Mouse (Mus musculus): ENCODE results near the gene Nr1i2. TPM values are rescaled to one million over a fixed set of nuclear protein-coding genes. Genes with fewer than 3 reads are reported as not detected.

Gene Nr1i2
- not detected in 4 replicates for total RNA-seq (2023; ENCODE audit: inconsistent age)

DNA sequence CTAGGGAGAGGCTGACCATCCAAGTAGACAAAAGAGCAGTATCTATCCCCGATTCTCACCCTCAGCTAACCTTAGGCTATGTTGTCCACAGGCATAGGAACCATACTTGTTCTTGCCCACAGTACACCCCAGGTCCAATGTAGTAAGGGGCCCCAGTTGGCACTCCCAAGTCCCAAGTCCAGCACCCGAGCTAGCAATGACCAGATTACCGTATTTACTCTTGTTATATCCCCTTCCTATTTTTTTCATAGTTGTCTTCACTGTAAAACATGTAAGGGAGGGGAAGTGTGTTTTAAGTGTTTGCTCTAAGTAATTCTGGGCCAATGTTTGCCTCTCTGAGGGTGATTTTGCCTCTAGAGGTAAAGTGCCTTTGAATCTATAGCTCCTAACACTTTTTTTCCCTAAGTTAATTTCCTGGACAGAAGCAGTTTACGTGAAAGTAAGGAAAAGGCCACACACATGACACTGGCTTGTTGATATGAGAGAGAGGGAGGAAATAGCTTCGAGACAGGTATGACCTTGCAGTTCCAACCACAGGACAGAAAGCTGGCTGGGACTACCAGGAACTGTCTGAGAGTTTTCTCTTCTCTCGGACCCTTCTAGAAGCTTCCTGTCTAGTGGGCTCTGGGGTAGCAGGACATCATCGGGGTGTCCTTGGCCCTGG lies at the start of gene Nr1i2:
TSS of gene Nr1i2 (minus strand) at position 140 of the 664 bp plus-strand sequence.

DNA sequence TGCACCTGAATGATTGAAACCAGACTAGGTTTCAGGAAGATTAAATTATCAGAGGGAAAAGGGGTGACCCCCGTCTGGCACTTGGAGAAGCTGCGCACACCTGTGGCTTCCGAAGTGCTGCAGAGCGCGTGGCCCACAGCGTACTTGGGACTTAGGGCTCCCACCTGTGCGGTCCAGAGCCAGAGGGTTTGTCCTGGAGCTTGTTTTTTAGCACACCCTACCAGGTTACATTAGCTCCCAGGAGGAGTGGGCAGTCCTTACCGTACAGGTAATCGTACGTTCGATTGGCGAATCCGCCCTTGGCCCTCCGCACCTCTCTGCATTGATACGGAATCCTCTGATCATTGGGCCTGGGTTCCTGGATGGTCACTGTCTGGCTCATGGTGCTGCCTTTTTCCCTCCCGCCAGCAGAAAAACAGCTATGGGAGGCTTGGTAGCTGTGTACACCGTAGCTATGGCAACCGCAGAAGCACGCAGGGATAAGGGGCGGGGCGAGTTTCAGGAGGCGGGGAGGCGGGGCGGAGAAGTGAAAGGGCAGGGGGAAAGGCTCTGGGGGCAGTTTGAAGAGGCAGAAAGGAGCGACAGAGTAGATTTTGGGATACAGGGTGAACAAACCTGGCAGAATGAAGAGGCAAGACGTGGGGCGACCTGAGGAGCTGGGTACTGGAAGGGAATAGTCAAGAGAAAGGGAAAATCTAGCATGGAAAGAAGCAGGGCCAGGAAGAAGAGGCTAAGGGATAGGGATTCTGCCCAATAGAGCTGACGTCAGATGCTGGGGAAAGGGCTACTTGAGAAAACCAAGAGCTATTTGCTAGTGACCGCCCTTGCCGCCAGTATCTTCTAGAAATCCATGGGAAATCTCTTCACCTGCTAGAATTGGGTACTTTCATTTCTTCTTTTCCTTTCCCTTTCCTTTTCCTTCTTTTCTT lies 47.0 kb upstream of the Nr1i2 start, which contains the start of gene Maats1:
TSS of gene Maats1 (minus strand) at position 748 of the 929 bp plus-strand sequence.

Other genes with a start within 250 kb of the Nr1i2 start
- gene Gsk3b, start 205.8 kb downstream of the Nr1i2 start, total RNA-seq (2023; ENCODE audit: inconsistent age), result 62.4 to 77.3 TPM (median 74.9 TPM) in 4 replicates
- 0.21 to 0.45 TPM in 2 of 4 replicates, not detected in the others for gene Maats1, start 47.3 kb upstream of the Nr1i2 start, total RNA-seq (2023; ENCODE audit: inconsistent age)
- 63.0 to 99.1 TPM (median 91.4 TPM) in 4 replicates for gene Cox17, start 52.2 kb upstream of the Nr1i2 start, total RNA-seq (2023; ENCODE audit: inconsistent age)
- gene Gm21987, start 52.2 kb upstream of the Nr1i2 start, total RNA-seq (2023; ENCODE audit: inconsistent age), result not detected in 4 replicates
- gene Popdc2, start 67.4 kb upstream of the Nr1i2 start, total RNA-seq (2023; ENCODE audit: inconsistent age), result 0.60 to 0.69 TPM in 2 of 4 replicates, not detected in the others
- gene Pla1a, start 138.3 kb upstream of the Nr1i2 start, total RNA-seq (2023; ENCODE audit: inconsistent age), result not detected in 4 replicates
- gene Adprh, start 157.9 kb upstream of the Nr1i2 start, total RNA-seq (2023; ENCODE audit: inconsistent age), result 29.7 to 32.4 TPM (median 30.3 TPM) in 4 replicates
- gene Cd80, start 160.7 kb upstream of the Nr1i2 start, total RNA-seq (2023; ENCODE audit: inconsistent age), result 1.7 to 2.5 TPM (median 1.9 TPM) in 4 replicates
- gene Timmdc1, start 227.8 kb upstream of the Nr1i2 start, total RNA-seq (2023; ENCODE audit: inconsistent age), result 19.3 to 21.1 TPM (median 19.9 TPM) in 4 replicates